Mouse (Mus musculus) mammary gland, adult 2 months (tissue): ENCODE measurements around the gene Cldn11. TPM values are rescaled to one million over a fixed set of nuclear protein-coding genes. Genes with fewer than 3 reads are reported as not detected.

Source experiments
- polyA plus RNA-seq: library from polyadenylated mRNA; depleted of rRNA; stranded (reverse); fragments of >200 nt; gene quantifications from 2 replicates; pipeline ENCODE4 v1.2.3, GENCODE M21; 2012; ENCODE audit warnings: low replicate concordance; rRNA removed

The Cldn11 gene
- 6.7 and 10.9 TPM in 2 replicates for polyA plus RNA-seq

DNA sequence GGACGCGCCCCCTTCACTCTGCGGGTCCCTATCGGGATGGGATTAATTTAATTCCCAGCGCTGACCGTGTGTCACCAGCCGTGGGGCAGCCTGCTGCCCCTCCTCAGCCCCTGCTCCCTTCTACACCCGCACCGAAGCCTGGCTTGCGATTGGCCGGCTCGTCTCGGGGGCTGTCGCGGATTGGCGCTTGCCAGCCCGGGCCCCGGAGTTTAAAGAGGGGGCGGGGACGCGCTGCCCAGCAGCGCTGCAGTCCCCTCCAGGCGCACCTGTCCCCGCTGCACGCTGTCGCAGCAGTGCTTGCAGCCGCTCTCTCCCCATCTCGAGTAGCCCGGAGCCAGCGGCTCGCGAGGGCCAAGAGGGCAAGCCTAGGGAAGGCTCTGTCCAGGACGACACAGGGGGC is at the start of gene Cldn11:
Gene Cldn11 (plus strand): TSS at position 215 of the 400 bp plus-strand sequence.

Other genes starting within 250 kb of the Cldn11 start
- 43.4 and 43.5 TPM in 2 replicates for gene Phc3, start 180.5 kb upstream of the Cldn11 start, polyA plus RNA-seq
- gene Prkci, start 154.2 kb upstream of the Cldn11 start, polyA plus RNA-seq: 15.1 and 18.9 TPM in 2 replicates
- gene Skil, start 54.9 kb upstream of the Cldn11 start, polyA plus RNA-seq: 6.5 and 13.8 TPM in 2 replicates
- gene Slc7a14, start 160.5 kb downstream of the Cldn11 start, polyA plus RNA-seq: not detected in 2 replicates